Mouse (Mus musculus) colon, adult 2 months (tissue): ENCODE data around the gene Gm10160. TPM values are rescaled to one million over a fixed set of nuclear protein-coding genes. Genes with fewer than 3 reads are reported as not detected.

Source experiments
- polyA plus RNA-seq: library from polyadenylated mRNA; depleted of rRNA; stranded (reverse); fragments of >200 nt; gene quantifications from 2 replicates; pipeline ENCODE4 v1.2.3, GENCODE M21; 2012; rRNA removed

Gm10160 gene
- polyA plus RNA-seq = not detected in 2 replicates

DNA sequence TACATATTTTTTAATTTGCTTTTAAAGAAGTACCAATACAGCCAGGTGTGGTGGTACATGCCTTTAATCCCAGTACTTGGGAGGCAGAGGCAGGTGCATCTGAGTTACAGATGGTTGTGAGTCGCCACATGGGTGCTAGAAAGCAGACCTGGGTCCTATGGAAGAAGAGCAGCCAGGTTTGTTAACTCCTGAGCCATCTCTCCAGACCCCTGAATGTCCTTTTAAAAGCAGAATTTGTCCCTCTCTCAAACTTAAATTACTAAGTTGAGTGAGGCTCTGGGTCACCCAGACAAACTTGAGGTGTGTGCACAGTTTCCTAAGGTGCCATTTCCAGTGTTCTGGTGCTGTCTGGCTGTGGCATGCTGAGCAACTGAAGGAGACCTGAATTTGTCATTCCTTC, at the start of gene Gm10160:
Gene Gm10160 (minus strand): TSS at position 101 of the 400 bp plus-strand sequence.

GRCm38 (mm10) chr7:81858968-81859721, 3.6 kb upstream of the Gm10160 start, which contains the start of gene Tm6sf1:
Tm6sf1 (plus strand) TSS chr7:81859001.

DNA sequence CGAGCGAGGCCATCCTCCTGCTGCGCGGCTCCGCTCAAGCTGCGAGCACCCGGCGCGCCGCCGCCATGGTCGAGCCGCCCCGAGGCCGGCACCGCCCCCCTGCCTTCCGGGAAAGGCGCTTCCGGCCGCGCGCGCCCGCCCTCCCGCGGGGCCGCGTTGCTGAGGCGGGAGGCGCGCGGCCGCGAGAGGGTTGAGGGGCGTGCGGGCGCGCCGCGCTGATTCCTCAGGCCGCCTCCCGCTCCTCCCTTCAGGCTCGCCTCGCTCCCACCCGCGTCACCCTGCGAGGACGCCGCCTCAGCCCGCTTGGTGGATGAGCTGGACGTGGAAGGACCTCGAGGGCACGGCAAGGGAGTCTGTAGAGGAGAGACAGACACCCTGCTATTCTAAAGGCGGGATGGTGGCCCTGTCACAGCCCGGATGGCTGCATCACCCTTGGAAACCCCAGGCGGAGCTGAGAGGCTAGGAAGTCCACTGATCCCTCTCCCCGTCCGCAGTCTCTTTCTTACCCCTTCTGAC, 26.2 kb downstream of the Gm10160 start, which contains the start of gene Btbd1:
Gene Btbd1 (minus strand): TSS at position 53 of the 516 bp plus-strand sequence.

Other genes starting within 250 kb of the Gm10160 start
- gene Homer2, start 148.3 kb downstream of the Gm10160 start, polyA plus RNA-seq = 28.3 and 34.6 TPM in 2 replicates
- gene Ramac, start 92.9 kb downstream of the Gm10160 start, polyA plus RNA-seq = 5.4 and 5.5 TPM in 2 replicates
- 23.9 and 26.6 TPM in 2 replicates for gene 3110040N11Rik, start 66.3 kb downstream of the Gm10160 start, polyA plus RNA-seq
- 26.8 and 33.3 TPM in 2 replicates for gene Btbd1, start 26.4 kb downstream of the Gm10160 start, polyA plus RNA-seq
- gene Tm6sf1, start 3.2 kb upstream of the Gm10160 start, polyA plus RNA-seq = 15.1 and 21.5 TPM in 2 replicates
- 2.5 and 3.2 TPM in 2 replicates for gene Hdgfl3, start 78.7 kb upstream of the Gm10160 start, polyA plus RNA-seq
- gene Bnc1, start 136.5 kb upstream of the Gm10160 start, polyA plus RNA-seq = 0.16 and 0.34 TPM in 2 replicates